Mouse (Mus musculus): ENCODE data around the gene Cox19.

GRCm38 (mm10) chr5:139351134-139351533 is at the start of gene Cox19:
- TF ChIP-seq CTCF (IDR thresholded peaks at IDR 0.05): no peak
- TF ChIP-seq EP300 (IDR thresholded peaks at IDR 0.05): no peak
